Mouse (Mus musculus): Measurements from ENCODE around the gene Krtap19-1.

GRCm38 (mm10) chr16:88847363-88847762 lies 21.8 kb downstream of the Krtap19-1 start:
- no peak for TF ChIP-seq CTCF (IDR thresholded peaks at IDR 0.05; ENCODE audit: low read depth, low read length)
- no peak for TF ChIP-seq EP300 (IDR thresholded peaks at IDR 0.05; ENCODE audit: insufficient read depth, low read depth, low read length)
- no peak for TF ChIP-seq POLR2A (IDR thresholded peaks at IDR 0.05; ENCODE audit: insufficient read depth, low read length)
